8 mouse cellular contexts compared by ENCODE assay signal in the genomic region with DNA sequence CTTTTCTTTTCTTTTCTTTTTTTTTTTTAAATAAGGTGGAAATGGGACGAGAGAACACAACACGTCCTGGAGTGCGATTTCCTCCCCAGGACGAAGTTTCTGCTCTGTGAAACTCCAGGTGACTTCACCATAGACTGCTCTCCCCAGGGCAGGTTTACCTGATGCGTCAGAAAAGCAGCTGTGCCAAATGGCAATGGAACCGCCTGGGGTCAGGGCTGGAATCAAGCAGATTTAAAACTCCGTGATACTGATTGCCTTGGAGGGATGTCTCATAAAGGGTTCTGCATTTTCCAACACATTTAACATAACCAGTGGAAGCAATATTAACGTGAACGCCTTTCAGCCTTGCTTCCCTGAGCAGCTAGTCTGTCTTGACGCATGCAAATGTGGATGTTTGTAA.
DNase-seq lines count a peak whose midpoint lies in the region; ATAC-seq and TF ChIP-seq lines count a peak whose summit lies in the region.

No protein-coding gene starts in this region.

- peak overlapping the region; percentile 81 for H3K4me2 ChIP-seq in neural tube, embryonic 11.5 days (ENCODE audit: low read depth)
- H3K4me2 ChIP-seq in hindbrain, embryonic 13.5 days = peak overlapping the region; percentile 91
- H3K4me2 ChIP-seq in liver, embryonic 11.5 days = peak overlapping the region; percentile 67
- peak overlapping the region; percentile 91 for H3K4me2 ChIP-seq in stomach, postnatal 0 days (replicated peaks; ENCODE audit: low read depth)

- peaks cover 7% of the 10 kb centered on the region for H3K4me1 ChIP-seq in neural tube, embryonic 11.5 days (ENCODE audit: control insufficient read depth, insufficient read depth, low read length)
- H3K4me1 ChIP-seq in hindbrain, embryonic 13.5 days (replicated peaks) = peaks cover 23% of the 10 kb centered on the region
- peaks cover 7% of the 10 kb centered on the region; the same call in 1 of the 2 replicates for H3K4me1 ChIP-seq in liver, embryonic 11.5 days (replicated peaks; ENCODE audit: control insufficient read depth, insufficient read depth, low read length)
- no peaks in the 10 kb centered on the region for H3K4me1 ChIP-seq in stomach, postnatal 0 days (replicated peaks; ENCODE audit: control insufficient read depth, insufficient read depth)

- peak overlapping the region; percentile 61 for H3K4me3 ChIP-seq in neural tube, embryonic 11.5 days (ENCODE audit: low read depth, low read length)
- H3K4me3 ChIP-seq in hindbrain, embryonic 13.5 days = peak overlapping the region; percentile 64
- H3K4me3 ChIP-seq in liver, embryonic 11.5 days (ENCODE audit: low read depth, low read length) = peak overlapping the region; percentile 62
- H3K4me3 ChIP-seq in stomach, postnatal 0 days (ENCODE audit: low read depth, low read length) = peak overlapping the region; percentile 73

- WGBS in neural tube, embryonic 11.5 days = 16% methylated on average over 10 of the region's 10 CpGs
- WGBS in hindbrain, embryonic 13.5 days = 11% methylated on average over 10 of the region's 10 CpGs
- 16% methylated on average over 10 of the region's 10 CpGs for WGBS in liver, embryonic 11.5 days
- 13% methylated on average over 10 of the region's 10 CpGs for WGBS in stomach, postnatal 0 days

- H3K27me3 ChIP-seq in neural tube, embryonic 11.5 days (ENCODE audit: control insufficient read depth, insufficient read depth, low read length) = 0 out of 2 replicates have a peak, but pooled peaks cover 3% of the 10 kb centered on the region
- peaks cover 5% of the 10 kb centered on the region; the same call in 1 of the 2 replicates for H3K27me3 ChIP-seq in hindbrain, embryonic 13.5 days
- peaks cover 26% of the 10 kb centered on the region for H3K27me3 ChIP-seq in liver, embryonic 11.5 days (replicated peaks; ENCODE audit: control insufficient read depth, insufficient read depth, low read length)
- H3K27me3 ChIP-seq in stomach, postnatal 0 days (ENCODE audit: control insufficient read depth, insufficient read depth, low read length) = no peaks in the 10 kb centered on the region

- H3K36me3 ChIP-seq in neural tube, embryonic 11.5 days (ENCODE audit: control insufficient read depth, insufficient read depth, low read length) = no peaks in the 10 kb centered on the region
- no peaks in the 10 kb centered on the region for H3K36me3 ChIP-seq in hindbrain, embryonic 13.5 days
- H3K36me3 ChIP-seq in liver, embryonic 11.5 days (ENCODE audit: control insufficient read depth, insufficient read depth, low read length) = no peaks in the 10 kb centered on the region
- H3K36me3 ChIP-seq in stomach, postnatal 0 days (ENCODE audit: control insufficient read depth, insufficient read depth, low read length) = no peaks in the 10 kb centered on the region

- TF ChIP-seq EP300 in stomach, postnatal 0 days (optimal IDR thresholded peaks at IDR 0.05) = no peak

- H3K9me3 ChIP-seq in neural tube, embryonic 11.5 days (ENCODE audit: control insufficient read depth, low read length) = no peaks in the 10 kb centered on the region
- no peaks in the 10 kb centered on the region for H3K9me3 ChIP-seq in hindbrain, embryonic 13.5 days
- no peaks in the 10 kb centered on the region for H3K9me3 ChIP-seq in liver, embryonic 11.5 days (ENCODE audit: control insufficient read depth, low read length)
- H3K9me3 ChIP-seq in stomach, postnatal 0 days (ENCODE audit: control insufficient read depth, low read length) = no peaks in the 10 kb centered on the region

- DNase-seq in neural tube, embryonic 11.5 days (ENCODE audit: low spot score) = no peak
- DNase-seq in neural tube, embryonic 10.5 days (ENCODE audit: extremely low spot score, low spot score) = no peak
- no peak for DNase-seq in liver, embryonic 11.5 days (ENCODE audit: low spot score)
- peak; percentile 36 for DNase-seq in stomach, postnatal 0 days (ENCODE audit: low spot score)
- no peak for DNase-seq in right cerebral cortex, postnatal 14 days
- DNase-seq in thymus, postnatal 0 days (ENCODE audit: low spot score) = no peak
- DNase-seq in left cerebral cortex, adult 9 months (ENCODE audit: low spot score in 2 of 2) = no peak

- no peak for ATAC-seq in neural tube, embryonic 11.5 days (ENCODE audit: insufficient read depth, low FRiP score, low TSS enrichment)
- ATAC-seq in hindbrain, embryonic 13.5 days (ENCODE audit: low FRiP score) = no peak
- ATAC-seq in liver, embryonic 11.5 days (replicated peaks; ENCODE audit: low FRiP score) = no peak
- ATAC-seq in stomach, postnatal 0 days (ENCODE audit: low FRiP score, low TSS enrichment) = no peak

- no peak overlapping the region for H3K27ac ChIP-seq in neural tube, embryonic 11.5 days (ENCODE audit: low read depth, low read length)
- H3K27ac ChIP-seq in hindbrain, embryonic 13.5 days = no peak overlapping the region
- H3K27ac ChIP-seq in liver, embryonic 11.5 days (ENCODE audit: low read depth, low read length) = no peak overlapping the region
- peak overlapping the region; percentile 91; the same call in 1 of the 2 replicates for H3K27ac ChIP-seq in stomach, postnatal 0 days (replicated peaks)

- TF ChIP-seq CTCF in stomach, postnatal 0 days (IDR thresholded peaks at IDR 0.05; ENCODE audit: low read depth) = no peak

- H3K9ac ChIP-seq in neural tube, embryonic 11.5 days (ENCODE audit: low read length) = peak overlapping the region; percentile 62
- H3K9ac ChIP-seq in hindbrain, embryonic 13.5 days = no peak overlapping the region
- H3K9ac ChIP-seq in liver, embryonic 11.5 days (ENCODE audit: low read depth, low read length) = no peak overlapping the region
- H3K9ac ChIP-seq in stomach, postnatal 0 days (ENCODE audit: low read length) = peak overlapping the region; percentile 79

Comparison
In these comparisons a context has a peak if more than half of its experiments do, and no peak if none do; other contexts are left out.
1. H3K9ac ChIP-seq: peak in neural tube, embryonic 11.5 days (single experiment) and stomach, postnatal 0 days (single experiment); none in hindbrain, embryonic 13.5 days (single experiment) and liver, embryonic 11.5 days (single experiment).
2. Peak in every context shown above with its lines, with median percentiles within 50 percentile points of each other: H3K4me2 ChIP-seq and H3K4me3 ChIP-seq.